Mouse (Mus musculus): ENCODE measurements at regions not wholly inside any gene's neighbourhood (a gene's known extent, or its start where the extent isn't known, plus 50 kb on each side); places are given as distances from the start of the nearest gene placed in this dataset.

GRCm38 (mm10) chr10:122619406-122620116 is 59.0 kb upstream of the Ppm1h start:
- TF ChIP-seq POLR2A (IDR thresholded peaks at IDR 0.05; ENCODE audit: borderline replicate concordance, low read depth, low read length) = no peak
- no peak for TF ChIP-seq CTCF (IDR thresholded peaks at IDR 0.05; ENCODE audit: low read depth, low read length)

All from bone marrow macrophage, adult 2 months (primary cell).